Mouse (Mus musculus) liver (tissue): Measurements from ENCODE around the gene Olfr1423.
"Not testable (repeated sequence)": the region's sequence is repeated elsewhere in the genome, so short reads cannot be mapped to it uniquely, and the experiment has no call there.

Experiments used
- DNase-seq: peaks from one replicate; pipeline ENCODE4 v3.0.0-alpha.2; 2020; ENCODE audit warnings: mixed read lengths

Olfr1423 gene

GRCm38 (mm10) chr19:12041217-12041616, at the start of gene Olfr1423:
Olfr1423 (minus strand) TSS chr19:12041317.
- DNase-seq: no peak

- DNase-seq: not testable (repeated sequence)
These were observed 36.5 kb upstream of the Olfr1423 start, which contains the start of gene Olfr1425 for GRCm38 (mm10) chr19:12077631-12078030. Olfr1425 (minus strand) TSS chr19:12077731.

GRCm38 (mm10) chr19:12069546-12069945, 28.4 kb upstream of the Olfr1423 start:
- DNase-seq: not testable (repeated sequence)

GRCm38 (mm10) chr19:12067806-12068205, 26.7 kb upstream of the Olfr1423 start:
- DNase-seq: not testable (repeated sequence)

- not testable (repeated sequence) for DNase-seq
These were observed 21.5 kb upstream of the Olfr1423 start, which contains the start of gene Olfr1424 for GRCm38 (mm10) chr19:12062582-12062981. Olfr1424 (minus strand) TSS chr19:12062682.

- DNase-seq: no peak
These were observed 2.0 kb upstream of the Olfr1423 start for GRCm38 (mm10) chr19:12043163-12043562.

- no peak for DNase-seq
These were observed 3.4 kb downstream of the Olfr1423 start for GRCm38 (mm10) chr19:12037727-12038126.

- DNase-seq: no peak
These were observed 14.5 kb downstream of the Olfr1423 start for GRCm38 (mm10) chr19:12026606-12027005.

GRCm38 (mm10) chr19:12025333-12025732, 15.8 kb downstream of the Olfr1423 start:
- DNase-seq: no peak

GRCm38 (mm10) chr19:12024149-12024548, 17.0 kb downstream of the Olfr1423 start:
- no peak for DNase-seq

- no peak for DNase-seq
These were observed 24.9 kb downstream of the Olfr1423 start for GRCm38 (mm10) chr19:12016192-12016591.

GRCm38 (mm10) chr19:12015708-12016107, 25.4 kb downstream of the Olfr1423 start:
- no peak for DNase-seq

- peak; percentile 39 for DNase-seq
These were observed 27.9 kb downstream of the Olfr1423 start for GRCm38 (mm10) chr19:12013228-12013627.

- DNase-seq: no peak
These were observed 28.5 kb downstream of the Olfr1423 start for GRCm38 (mm10) chr19:12012615-12013014.

- DNase-seq: peak; percentile 93
These were observed 29.3 kb downstream of the Olfr1423 start for GRCm38 (mm10) chr19:12011560-12012556.

- peak; percentile 79 for DNase-seq
These were observed 30.1 kb downstream of the Olfr1423 start for GRCm38 (mm10) chr19:12010916-12011559.

GRCm38 (mm10) chr19:12010281-12010771, 30.8 kb downstream of the Olfr1423 start:
- DNase-seq: peak; percentile 79

GRCm38 (mm10) chr19:12009501-12010280, 31.4 kb downstream of the Olfr1423 start:
- peak; percentile 82 for DNase-seq

GRCm38 (mm10) chr19:12008410-12009380, 32.4 kb downstream of the Olfr1423 start:
- DNase-seq: peak; percentile 17

- DNase-seq: peak; percentile 83
These were observed 33.8 kb downstream of the Olfr1423 start for GRCm38 (mm10) chr19:12007105-12007931.
